Mouse (Mus musculus) kidney, adult 2 months (tissue): Measurements from ENCODE around the gene Sycp3. TPM values are rescaled to one million over a fixed set of nuclear protein-coding genes. Genes with fewer than 3 reads are reported as not detected.

ENCODE experiments used
- DNase-seq: peaks from one replicate; pipeline ENCODE4 v3.0.0; 2021
- H3K27ac ChIP-seq: fragments of 200-500 bp; 2 replicates; pipeline ENCODE4 v1.5.1; 2012; ENCODE audit warnings: low read depth, low read length, control low read depth, inconsistent platforms; ENCODE audit not compliant: insufficient read depth
- H3K27me3 ChIP-seq: fragments of 200-500 bp; replicated peaks from 2 replicates; pipeline ENCODE4 v1.6.1; 2012; ENCODE audit warnings: mild to moderate bottlenecking, moderate library complexity, low read length, inconsistent platforms; ENCODE audit not compliant: control insufficient read depth, insufficient read depth
- H3K36me3 ChIP-seq: fragments of 200-500 bp; 2 replicates; pipeline ENCODE4 v1.6.1; 2012; ENCODE audit warnings: mild to moderate bottlenecking, moderate library complexity, low read length, inconsistent platforms; ENCODE audit not compliant: control insufficient read depth, insufficient read depth
- H3K4me1 ChIP-seq: fragments of 200-500 bp; 2 replicates; pipeline ENCODE4 v1.6.1; 2011; ENCODE audit warnings: low read length; ENCODE audit not compliant: control insufficient read depth, insufficient read depth
- H3K4me3 ChIP-seq: fragments of 200-500 bp; 2 replicates; pipeline ENCODE4 v1.5.1; 2011; ENCODE audit warnings: mild to moderate bottlenecking, low read depth, low read length, control low read depth; ENCODE audit not compliant: insufficient read depth
- CTCF ChIP-seq: fragments of 200-500 bp; conservative IDR thresholded peaks from 2 replicates; pipeline ENCODE4 v1.5.1; 2011; ENCODE audit warnings: low read depth, mild to moderate bottlenecking, control low read depth, low read length, moderate library complexity, mixed read lengths; ENCODE audit not compliant: insufficient read depth, insufficient read length
- POLR2A ChIP-seq: fragments of 200-500 bp; IDR thresholded peaks from one replicate; pipeline ENCODE4 v1.6.1; 2011; ENCODE audit warnings: low read depth, low read length, control low read depth
- WGBS: fragments of 180-500 bp; shearing (Covaris S2); methylation state at CpG from one replicate; pipeline ENCODE4 v1.1.7; 2018; 5-methylcytosine and 5-hydroxymethylcytosine counted together
- polyA plus RNA-seq: library from polyadenylated mRNA; depleted of rRNA; stranded (reverse); fragments of >200 nt; gene quantifications from 2 replicates; pipeline ENCODE4 v1.2.3, GENCODE M21; 2012; rRNA removed

The Sycp3 gene
- polyA plus RNA-seq: not detected in 2 replicates

DNA sequence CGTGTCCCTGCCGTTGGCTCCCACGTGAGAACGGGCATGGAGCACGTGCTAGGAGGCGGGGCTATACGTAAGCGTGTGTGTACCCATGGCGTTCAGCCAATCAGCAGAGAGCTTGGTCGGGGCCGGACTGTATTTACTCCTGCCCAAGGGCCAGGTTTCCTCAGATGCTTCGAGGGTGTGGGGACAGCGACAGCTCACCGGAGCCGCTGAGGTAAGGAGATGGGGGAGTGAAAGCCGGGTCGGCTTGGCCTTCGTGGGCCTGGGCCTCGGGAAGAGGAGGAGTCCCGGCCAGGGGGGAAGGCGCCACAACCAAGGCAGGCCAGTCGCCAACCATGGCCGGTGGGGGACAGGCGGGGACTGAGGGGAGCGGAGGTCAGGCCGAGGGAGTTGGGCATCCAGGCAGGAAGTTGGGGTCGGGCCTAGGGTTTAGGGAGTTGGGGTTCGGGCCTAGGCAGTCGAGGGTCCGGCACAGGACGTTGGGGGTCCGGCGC is at the start of gene Sycp3:
Sycp3 (plus strand) TSS at position 68 of the 491 bp plus-strand sequence.
- Histone ChIP-seq H3K27ac (no peak within 1 kb of the TSS), H3K27me3 (no peaks in the 10 kb centered on the region), H3K4me1 (no peaks in the 10 kb centered on the region), H3K36me3 (peaks cover under 1% of the 10 kb centered on the region; the same call in 1 of the 2 replicates), H3K4me3 (no peak within 1 kb of the TSS)
- 80% methylated on average over 33 of the region's 33 CpGs for WGBS
- peak; percentile 67 for DNase-seq
- TF ChIP-seq CTCF (no peak), POLR2A (no peak)

GRCm38 (mm10) chr10:88409751-88410150 is 49.6 kb upstream of the Sycp3 start:
- WGBS: 58% methylated on average over 2 of the region's 2 CpGs
- DNase-seq: no peak
- TF ChIP-seq POLR2A (no peak), CTCF (no peak)
- H3K36me3 ChIP-seq: no peaks in the 10 kb centered on the region
- no peak overlapping the region for H3K4me3 ChIP-seq
- no peak overlapping the region for H3K27ac ChIP-seq
- H3K27me3 ChIP-seq: no peaks in the 10 kb centered on the region
- H3K4me1 ChIP-seq: peaks cover 4% of the 10 kb centered on the region; the same call in 1 of the 2 replicates

- WGBS: 77% methylated on average over 17 of the region's 17 CpGs
- TF ChIP-seq CTCF (no peak), POLR2A (no peak)
- Histone ChIP-seq H3K27me3 (no peaks in the 10 kb centered on the region), H3K27ac (no peak overlapping the region), H3K4me1 (no peaks in the 10 kb centered on the region), H3K4me3 (no peak overlapping the region), H3K36me3 (no peaks in the 10 kb centered on the region)
- DNase-seq: no peak
Measured at GRCm38 (mm10) chr10:88412290-88412995, 46.9 kb upstream of the Sycp3 start.

GRCm38 (mm10) chr10:88417686-88418085 is 41.7 kb upstream of the Sycp3 start:
- 86% methylated on average over 5 of the region's 5 CpGs for WGBS
- Histone ChIP-seq H3K4me3 (no peak overlapping the region), H3K27ac (no peak overlapping the region), H3K27me3 (no peaks in the 10 kb centered on the region), H3K4me1 (no peaks in the 10 kb centered on the region), H3K36me3 (no peaks in the 10 kb centered on the region)
- DNase-seq: no peak
- TF ChIP-seq CTCF: no peak
- no peak for TF ChIP-seq POLR2A

- WGBS: 80% methylated on average over 11 of the region's 11 CpGs
- H3K4me3 ChIP-seq: no peak overlapping the region
- H3K4me1 ChIP-seq: no peaks in the 10 kb centered on the region
- TF ChIP-seq CTCF (no peak), POLR2A (no peak)
- H3K36me3 ChIP-seq: no peaks in the 10 kb centered on the region
- no peak for DNase-seq
- H3K27ac ChIP-seq: no peak overlapping the region
- no peaks in the 10 kb centered on the region for H3K27me3 ChIP-seq
Measured at GRCm38 (mm10) chr10:88420141-88420541, 39.2 kb upstream of the Sycp3 start.

- WGBS: 92% methylated on average over 19 of the region's 19 CpGs
- Histone ChIP-seq H3K36me3 (no peaks in the 10 kb centered on the region), H3K4me3 (no peak overlapping the region), H3K27me3 (no peaks in the 10 kb centered on the region), H3K4me1 (no peaks in the 10 kb centered on the region), H3K27ac (no peak overlapping the region)
- no peak for DNase-seq
- TF ChIP-seq CTCF (no peak), POLR2A (no peak)
Measured at GRCm38 (mm10) chr10:88420655-88421435, 38.5 kb upstream of the Sycp3 start.

GRCm38 (mm10) chr10:88426158-88426816 is 33.1 kb upstream of the Sycp3 start:
- no peak overlapping the region for H3K27ac ChIP-seq
- H3K36me3 ChIP-seq: peaks cover 2% of the 10 kb centered on the region; the same call in 1 of the 2 replicates
- TF ChIP-seq POLR2A: no peak
- no peak for TF ChIP-seq CTCF
- no peaks in the 10 kb centered on the region for H3K27me3 ChIP-seq
- DNase-seq: peak; percentile 73
- H3K4me1 ChIP-seq: no peaks in the 10 kb centered on the region
- H3K4me3 ChIP-seq: no peak overlapping the region
- 98% methylated on average over 2 of the region's 2 CpGs for WGBS
